Mouse (Mus musculus) heart, postnatal 0 days (tissue): ENCODE measurements at regions not wholly inside any gene's neighbourhood (a gene's known extent, or its start where the extent isn't known, plus 50 kb on each side); places are given as distances from the start of the nearest gene placed in this dataset.

Experiments used
- ATAC-seq: fragments of 200-750 bp; cut with Nextera tagmentation; 2 replicates; pipeline ENCODE4 v1.8.0; 2017; ENCODE audit warnings: low read depth, moderate number of reproducible peaks, moderate library complexity; ENCODE audit not compliant: insufficient read depth
- DNase-seq: peaks from one replicate; pipeline ENCODE4 v3.0.0-alpha.2; 2016; ENCODE audit warnings: low spot score
- H3K27ac ChIP-seq: fragments of 300-500 bp; sonication (generic); 2 replicates; pipeline ENCODE4 v1.5.1; 2014; ENCODE audit warnings: low read depth, mild to moderate bottlenecking
- H3K27me3 ChIP-seq: fragments of 300-500 bp; sonication (generic); 2 replicates; pipeline ENCODE4 v1.6.1; 2014; ENCODE audit warnings: low read length, mixed read lengths; ENCODE audit not compliant: control insufficient read depth, insufficient read depth
- H3K36me3 ChIP-seq: fragments of 300-500 bp; sonication (generic); replicated peaks from 2 replicates; pipeline ENCODE4 v1.6.1; 2014; ENCODE audit warnings: low read length, mixed read lengths; ENCODE audit not compliant: control insufficient read depth, insufficient read depth
- H3K4me1 ChIP-seq: fragments of 300-500 bp; sonication (generic); 2 replicates; pipeline ENCODE4 v1.6.1; 2014; ENCODE audit warnings: antibody characterized with exemption; ENCODE audit not compliant: control insufficient read depth, insufficient read depth
- H3K4me2 ChIP-seq: fragments of 300-500 bp; sonication (generic); 2 replicates; pipeline ENCODE4 v1.6.1; 2014; ENCODE audit warnings: low read depth, mild to moderate bottlenecking, low read length, moderate library complexity
- H3K4me3 ChIP-seq: fragments of 300-500 bp; sonication (generic); 2 replicates; pipeline ENCODE4 v1.5.1; 2014; ENCODE audit warnings: low read depth, low read length
- H3K9ac ChIP-seq: fragments of 300-500 bp; sonication (generic); replicated peaks from 2 replicates; pipeline ENCODE4 v1.6.1; 2014; ENCODE audit warnings: low read depth, low read length, mixed read lengths
- H3K9me3 ChIP-seq: fragments of 300-500 bp; sonication (generic); replicated peaks from 2 replicates; pipeline ENCODE4 v1.6.1; 2016; ENCODE audit warnings: low read length; ENCODE audit not compliant: control insufficient read depth
- CTCF ChIP-seq: IDR thresholded peaks from 2 replicates; pipeline ENCODE4 v1.5.1; 2016; ENCODE audit warnings: antibody characterized with exemption, control low read depth, low read depth
- EP300 ChIP-seq: IDR thresholded peaks from 2 replicates; pipeline ENCODE4 v1.6.1; 2016; ENCODE audit warnings: antibody characterized with exemption, low read depth
- WGBS: fragments of 180-500 bp; shearing (Covaris S2); extraction: QIAGEN DNeasy Blood & Tissue Kit; methylation state at CpG from one replicate; pipeline ENCODE4 v1.1.7; 2014; 5-methylcytosine and 5-hydroxymethylcytosine counted together

DNA sequence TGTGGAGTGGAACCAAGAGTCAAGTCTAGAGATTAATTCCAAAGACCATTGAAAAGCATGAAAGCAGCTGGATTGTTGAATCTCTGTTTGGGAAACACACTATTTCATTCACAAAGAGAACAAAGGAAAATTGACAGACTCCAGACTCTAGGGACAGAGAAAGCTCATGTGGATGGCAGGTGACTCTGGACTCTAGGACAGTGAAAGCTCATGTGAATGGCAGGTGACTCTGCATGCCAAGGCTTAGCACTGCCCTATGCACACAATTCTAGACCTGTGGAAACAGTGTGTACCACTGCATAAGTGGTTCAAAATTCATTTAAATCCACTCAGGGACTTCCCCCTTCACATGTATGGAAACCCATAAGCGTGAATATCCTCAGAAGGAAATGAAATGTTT is 486.0 kb upstream of the Fam92a start:
- Histone ChIP-seq H3K27ac (no peak overlapping the region), H3K9ac (no peak overlapping the region), H3K4me3 (no peak overlapping the region), H3K4me1 (no peaks in the 10 kb centered on the region), H3K4me2 (no peak overlapping the region), H3K27me3 (no peaks in the 10 kb centered on the region), H3K9me3 (no peaks in the 10 kb centered on the region), H3K36me3 (no peaks in the 10 kb centered on the region)
- DNase-seq (no peak), ATAC-seq (no peak)
- WGBS, result 91% methylated on average over 1 of the region's 1 CpGs
- no peak for TF ChIP-seq EP300
- TF ChIP-seq CTCF, result no peak

DNA sequence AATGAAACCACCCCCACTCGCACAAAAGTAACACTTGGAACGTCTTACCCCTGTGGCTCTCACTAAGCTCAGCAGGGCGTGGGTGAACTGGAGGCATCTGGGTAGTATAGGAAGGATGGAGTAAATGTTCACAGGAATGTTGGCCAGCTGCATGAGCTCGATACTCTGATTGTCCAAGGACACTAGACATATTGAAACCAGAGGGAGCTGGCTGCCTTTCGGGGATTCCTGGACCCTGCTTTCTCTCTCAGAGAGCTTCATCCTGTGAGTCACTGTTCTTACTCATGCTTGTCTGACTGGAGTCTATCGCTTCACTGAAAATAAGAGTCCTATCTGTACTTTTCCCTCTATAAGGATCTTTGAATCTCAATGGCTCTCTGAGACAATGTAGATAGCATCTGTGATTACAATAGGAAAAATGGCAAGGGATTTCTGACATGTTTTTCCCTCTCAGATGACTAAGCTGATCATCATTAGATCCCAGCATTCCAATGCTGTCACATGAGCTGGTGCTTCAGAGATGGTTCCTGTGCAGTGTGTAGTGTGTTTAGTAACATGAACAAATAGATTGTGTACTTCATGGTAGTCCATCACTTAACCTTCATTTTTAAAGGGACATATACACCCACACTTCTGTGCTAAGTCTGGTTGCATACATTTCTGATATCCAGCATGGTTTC is 485.2 kb upstream of the Fam92a start:
- Histone ChIP-seq H3K4me1 (no peaks in the 10 kb centered on the region), H3K27ac (no peak overlapping the region), H3K4me2 (no peak overlapping the region), H3K9ac (no peak overlapping the region), H3K36me3 (no peaks in the 10 kb centered on the region), H3K4me3 (no peak overlapping the region), H3K9me3 (no peaks in the 10 kb centered on the region), H3K27me3 (no peaks in the 10 kb centered on the region)
- no peak for TF ChIP-seq EP300
- no peak for TF ChIP-seq CTCF
- WGBS, result 72% methylated on average over 6 of the region's 6 CpGs
- ATAC-seq, result no peak
- DNase-seq, result no peak

DNA sequence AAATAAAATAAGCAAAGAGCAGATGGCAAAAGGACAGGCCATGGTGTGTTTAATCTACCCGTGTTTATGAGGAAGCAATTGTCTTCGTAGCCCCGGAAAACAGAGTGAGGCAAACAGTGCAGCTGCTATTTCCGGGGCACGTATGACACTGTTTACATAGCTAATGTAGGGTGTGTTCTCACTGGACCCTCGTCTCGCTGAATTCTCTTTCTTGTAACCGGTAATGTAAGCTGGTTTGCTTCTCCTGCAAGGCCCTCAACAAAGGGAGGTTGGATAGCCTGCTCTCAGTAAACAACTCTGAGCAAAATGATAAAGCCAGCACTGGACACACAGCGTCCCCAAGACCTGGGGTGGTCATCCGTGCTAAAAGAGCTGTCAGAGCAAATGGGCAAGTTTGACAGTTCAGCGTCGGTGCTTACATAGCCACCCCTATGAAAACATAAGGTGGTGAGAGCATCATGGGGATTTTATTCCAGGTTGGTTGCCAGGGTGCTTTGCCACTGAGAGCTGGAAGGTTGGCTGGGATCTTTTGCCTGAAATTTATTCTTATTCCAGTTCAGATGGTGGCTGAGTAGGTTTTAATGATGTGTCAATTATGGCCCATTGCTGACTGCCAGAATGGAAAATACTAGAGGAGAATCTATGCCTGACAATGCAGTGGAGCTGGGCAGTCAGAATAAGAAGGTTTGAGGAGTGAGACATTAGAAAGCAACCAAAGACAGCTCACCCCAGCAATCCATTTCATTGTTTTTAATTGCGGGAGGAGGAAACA is 483.8 kb upstream of the Fam92a start:
- Histone ChIP-seq H3K4me3 (peak overlapping the region; percentile 24), H3K4me1 (no peaks in the 10 kb centered on the region), H3K27ac (no peak overlapping the region), H3K36me3 (no peaks in the 10 kb centered on the region), H3K9ac (peak overlapping the region; percentile 23; the same call in 1 of the 2 replicates), H3K4me2 (peak overlapping the region; percentile 53), H3K27me3 (no peaks in the 10 kb centered on the region), H3K9me3 (no peaks in the 10 kb centered on the region)
- TF ChIP-seq CTCF, result no peak
- no peak for TF ChIP-seq EP300
- WGBS, result 48% methylated on average over 13 of the region's 13 CpGs
- ATAC-seq (no peak), DNase-seq (no peak)

DNA sequence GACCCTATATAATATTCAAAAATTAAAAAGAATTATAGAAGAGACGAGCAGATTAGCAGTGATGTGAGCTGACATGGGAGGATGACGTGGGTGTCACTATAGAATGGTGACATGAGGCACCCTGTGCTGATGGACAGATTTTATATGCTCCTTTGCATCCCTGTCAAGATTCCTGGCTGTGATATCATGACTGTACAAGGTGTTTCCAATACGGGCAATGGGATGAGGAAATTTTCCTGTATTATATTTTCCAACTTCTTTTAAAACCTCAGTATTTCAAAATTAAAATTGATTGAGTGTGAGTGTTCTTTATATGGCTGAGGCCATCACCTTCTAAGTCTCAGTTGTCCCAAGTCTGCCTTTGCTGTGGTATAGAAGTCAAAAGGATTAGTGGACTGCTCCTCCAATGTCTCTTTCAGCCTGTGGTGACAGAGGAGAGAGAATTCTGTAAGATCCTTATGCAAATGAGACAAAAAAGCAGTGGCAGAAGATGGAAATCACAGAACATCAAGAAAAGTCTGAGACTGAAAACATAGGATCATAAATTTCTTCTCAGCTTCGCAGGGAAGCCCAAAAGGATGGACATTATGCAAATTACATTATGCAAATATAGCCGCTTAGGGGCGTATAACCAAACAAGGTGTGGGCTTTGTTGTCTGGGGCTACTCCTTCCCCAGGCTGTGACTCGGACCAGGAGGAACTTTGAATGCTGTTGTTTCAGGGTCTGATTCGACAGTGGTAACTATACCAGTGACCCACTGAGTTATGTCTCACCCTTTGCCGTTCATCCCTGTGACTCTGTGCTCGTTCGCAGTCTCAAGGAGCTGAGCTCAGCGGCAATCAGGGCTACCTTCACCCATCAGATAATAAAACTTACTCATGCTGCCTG is 483.0 kb upstream of the Fam92a start:
- TF ChIP-seq EP300 (no peak), CTCF (no peak)
- DNase-seq (no peak), ATAC-seq (no peak)
- Histone ChIP-seq H3K4me3 (peak overlapping the region; percentile 24), H3K27ac (no peak overlapping the region), H3K9ac (peak overlapping the region; percentile 23; the same call in 1 of the 2 replicates), H3K4me1 (no peaks in the 10 kb centered on the region), H3K36me3 (no peaks in the 10 kb centered on the region), H3K4me2 (peak overlapping the region; percentile 53), H3K27me3 (no peaks in the 10 kb centered on the region), H3K9me3 (no peaks in the 10 kb centered on the region)
- 51% methylated on average over 12 of the region's 12 CpGs for WGBS

DNA sequence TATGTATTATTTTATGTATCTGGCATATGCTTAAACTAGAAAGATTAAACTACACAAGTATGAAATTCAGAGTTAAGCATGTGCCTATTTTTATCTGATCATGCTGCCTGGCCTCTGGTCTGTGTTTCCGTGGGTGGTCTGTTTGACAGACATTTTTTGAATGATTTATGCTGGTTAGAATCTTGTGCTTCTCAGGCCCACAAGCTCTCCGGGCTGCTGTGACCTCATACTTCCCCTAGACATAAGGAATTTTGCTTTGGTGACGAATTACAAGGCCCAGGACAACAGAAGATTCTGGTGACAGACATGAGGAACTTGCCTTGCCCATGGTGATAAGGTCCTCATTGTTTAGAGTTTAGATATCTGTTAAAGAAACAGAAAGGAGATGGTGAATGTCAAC is 475.9 kb upstream of the Fam92a start:
- no peak for ATAC-seq

More for the DNA sequence above, 475.9 kb upstream of the Fam92a start:
- H3K4me3 ChIP-seq, result no peak overlapping the region
- no peak overlapping the region for H3K27ac ChIP-seq
- no peak for DNase-seq
- no peaks in the 10 kb centered on the region for H3K27me3 ChIP-seq
- H3K36me3 ChIP-seq, result no peaks in the 10 kb centered on the region
- no peak overlapping the region for H3K9ac ChIP-seq
- no peaks in the 10 kb centered on the region for H3K4me1 ChIP-seq
- no peak for TF ChIP-seq EP300
- no peak for TF ChIP-seq CTCF
- H3K4me2 ChIP-seq, result no peak overlapping the region
- WGBS, result 13% methylated on average over 3 of the region's 3 CpGs
- no peaks in the 10 kb centered on the region for H3K9me3 ChIP-seq
